Mouse (Mus musculus) kidney, postnatal 25 days (tissue): ENCODE data around the gene Smap2.

Experiments
- DNase-seq, 2 experiments: peaks; one replicate each; pipeline ENCODE4 v3.0.0; 2021; ENCODE audit warnings: mixed read lengths in 2 of 2

The Smap2 gene

GRCm38 (mm10) chr4:121020040-121020790 is 3.2 kb upstream of the Smap2 start:
- DNase-seq: peak; percentile 45 to 66

GRCm38 (mm10) chr4:121018250-121018649 is 1.2 kb upstream of the Smap2 start:
- no peak for DNase-seq

- DNase-seq: peak; percentile 34 to 43
Measured at GRCm38 (mm10) chr4:121016021-121016898, 787 bp downstream of the Smap2 start.

- DNase-seq: no peak
Measured at GRCm38 (mm10) chr4:121015268-121015659, 1.8 kb downstream of the Smap2 start.

- no peak for DNase-seq
Measured at GRCm38 (mm10) chr4:121014594-121015267, 2.3 kb downstream of the Smap2 start.

GRCm38 (mm10) chr4:121010770-121011549 is 6.1 kb downstream of the Smap2 start:
- DNase-seq: no peak

- DNase-seq: no peak
Measured at GRCm38 (mm10) chr4:121009151-121009550, 7.9 kb downstream of the Smap2 start.

- DNase-seq: no peak
Measured at GRCm38 (mm10) chr4:121008071-121008745, 8.8 kb downstream of the Smap2 start.

GRCm38 (mm10) chr4:121007006-121007405 is 10.0 kb downstream of the Smap2 start:
- DNase-seq: no peak

- DNase-seq: no peak
Measured at GRCm38 (mm10) chr4:121004679-121005078, 12.4 kb downstream of the Smap2 start.

- DNase-seq: no peak
Measured at GRCm38 (mm10) chr4:121003611-121004091, 13.4 kb downstream of the Smap2 start.

- DNase-seq: no peak
Measured at GRCm38 (mm10) chr4:121002400-121003171, 14.5 kb downstream of the Smap2 start.

- DNase-seq: no peak
Measured at GRCm38 (mm10) chr4:121001659-121002058, 15.4 kb downstream of the Smap2 start.

GRCm38 (mm10) chr4:121001042-121001441 is 16.0 kb downstream of the Smap2 start:
- no peak for DNase-seq

- peak in 1 of 2 experiments; percentile 47 for DNase-seq
Measured at GRCm38 (mm10) chr4:120995911-120996310, 21.1 kb downstream of the Smap2 start.

- no peak for DNase-seq
Measured at GRCm38 (mm10) chr4:120993025-120993424, 24.0 kb downstream of the Smap2 start.

- no peak for DNase-seq
Measured at GRCm38 (mm10) chr4:120992284-120992683, 24.8 kb downstream of the Smap2 start.

- DNase-seq: no peak
Measured at GRCm38 (mm10) chr4:120987319-120987718, 29.7 kb downstream of the Smap2 start.

GRCm38 (mm10) chr4:120986446-120986845 is 30.6 kb downstream of the Smap2 start:
- peak in 1 of 2 experiments; percentile 19 for DNase-seq

GRCm38 (mm10) chr4:120978221-120978620 is 38.8 kb downstream of the Smap2 start:
- DNase-seq: no peak

- no peak for DNase-seq
Measured at GRCm38 (mm10) chr4:120975428-120975734, 41.7 kb downstream of the Smap2 start.
